1 mouse cellular context compared by ENCODE assay signal in genomic region chr7:45616277-45616676, GRCm38 (mm10).
TF ChIP-seq lines count a peak whose summit lies in the region.

No protein-coding gene starts in this region.

TF ChIP-seq in MEL, 35 proteins besides CTCF, POLR2A, EP300 and RAD21:
- TF ChIP-seq TCF12 (IDR thresholded peaks at IDR 0.05; ENCODE audit: low read depth, low read length): peak; percentile 55; the same call in 1 of the 2 replicates
- TF ChIP-seq SIN3A (IDR thresholded peaks at IDR 0.05; ENCODE audit: low read length): 0 out of 2 replicates have a peak, but pooled peaks have one; percentile 15
- peak; percentile 73 for TF ChIP-seq ETS1 (IDR thresholded peaks at IDR 0.05; ENCODE audit: low read depth, low read length)
- TF ChIP-seq KAT2A (conservative IDR thresholded peaks at IDR 0.05; ENCODE audit: low read depth, low read length): no peak
- no peak for TF ChIP-seq USF2 (IDR thresholded peaks at IDR 0.05; ENCODE audit: borderline replicate concordance in 1 of 2, insufficient read depth in 1 of 2, low read depth in 1 of 2, low read length in 2 of 2)
- no peak for TF ChIP-seq POLR2AphosphoS5 (IDR thresholded peaks at IDR 0.05; ENCODE audit: borderline replicate concordance, low read depth, low read length)
